In genomic region chr4:59372546-59373157, GRCm38 (mm10) we compare ENCODE assay signal across 11 mouse cellular contexts.
DNase-seq lines count a peak whose midpoint lies in the region; ATAC-seq and TF ChIP-seq lines count a peak whose summit lies in the region.
"Had no signal": no experiment of that assay in that cellular context is flagged by ENCODE, and none has a peak within 500 bp of the region (broad histone marks: within the 10 kb centered on the region; RNA-seq: fewer than 3 reads in every experiment).

No protein-coding gene starts in this region.

- no peak overlapping the region for H3K4me2 ChIP-seq in heart, embryonic 13.5 days
- H3K4me2 ChIP-seq in lung, embryonic 14.5 days: no peak overlapping the region
- H3K4me2 ChIP-seq: heart, embryonic 11.5 days; liver, embryonic 12.5 days had no signal

- H3K27ac ChIP-seq in heart, embryonic 13.5 days (replicated peaks): peak overlapping the region; percentile 22
- no peak overlapping the region for H3K27ac ChIP-seq in heart, adult 2 months
- H3K27ac ChIP-seq in lung, embryonic 14.5 days (ENCODE audit: low read depth): no peak overlapping the region
- H3K27ac ChIP-seq: liver, embryonic 12.5 days had no signal

- no peak for DNase-seq in heart, adult 2 months
- peak; percentile 63 for DNase-seq in lung, embryonic 14.5 days
- no peak for DNase-seq in lung, adult 18-20 months
- DNase-seq in ZHBTc4 (ENCODE audit: low read depth, low spot score): peak; percentile 33
- DNase-seq in lung, postnatal 14 days: peak; percentile 24
- DNase-seq in thymus, postnatal 36 days: no peak

- intact Hi-C loops in heart, adult 2 months (cut with DNase I): no loop called here

- no peak overlapping the region for H3K4me3 ChIP-seq in heart, embryonic 13.5 days
- H3K4me3 ChIP-seq in heart, adult 2 months: no peak overlapping the region
- H3K4me3 ChIP-seq in lung, embryonic 14.5 days (ENCODE audit: low read depth, low read length): no peak overlapping the region
- H3K4me3 ChIP-seq: liver, embryonic 12.5 days; myocyte had no signal

- no peak for TF ChIP-seq POLR2A in heart, adult 2 months (IDR thresholded peaks at IDR 0.05; ENCODE audit: insufficient read depth, low read depth, low read length)

- H3K36me3 ChIP-seq in heart, embryonic 13.5 days: peaks cover 6% of the 10 kb centered on the region; the same call in 1 of the 2 replicates
- no peaks in the 10 kb centered on the region for H3K36me3 ChIP-seq in heart, adult 2 months (ENCODE audit: control insufficient read depth, insufficient read depth, low read length)
- H3K36me3 ChIP-seq in lung, embryonic 14.5 days (ENCODE audit: insufficient read depth): no peaks in the 10 kb centered on the region

- no peaks in the 10 kb centered on the region for H3K79me2 ChIP-seq in heart, adult 2 months (replicated peaks; ENCODE audit: control insufficient read depth, insufficient read depth, low read length)

- H3K9me3 ChIP-seq in heart, embryonic 13.5 days: no peaks in the 10 kb centered on the region
- no peaks in the 10 kb centered on the region for H3K9me3 ChIP-seq in lung, embryonic 14.5 days (ENCODE audit: low read depth, low read length)
- H3K9me3 ChIP-seq: liver, embryonic 12.5 days had no signal

- 44% methylated on average over 5 of the region's 5 CpGs for WGBS in heart, embryonic 13.5 days
- WGBS in heart, adult 2 months: 51% methylated on average over 5 of the region's 5 CpGs
- WGBS in lung, embryonic 14.5 days: 55% methylated on average over 5 of the region's 5 CpGs

- H3K27me3 ChIP-seq in heart, embryonic 13.5 days (replicated peaks): no peaks in the 10 kb centered on the region
- no peaks in the 10 kb centered on the region for H3K27me3 ChIP-seq in heart, adult 2 months (ENCODE audit: control insufficient read depth, insufficient read depth, low read length)
- no peaks in the 10 kb centered on the region for H3K27me3 ChIP-seq in lung, embryonic 14.5 days (ENCODE audit: insufficient read depth, low read length)
- H3K27me3 ChIP-seq: liver, embryonic 12.5 days had no signal

- H3K4me1 ChIP-seq in heart, embryonic 13.5 days: peaks cover 20% of the 10 kb centered on the region
- H3K4me1 ChIP-seq in heart, adult 2 months (ENCODE audit: control insufficient read depth, insufficient read depth, low read length): no peaks in the 10 kb centered on the region
- no peaks in the 10 kb centered on the region for H3K4me1 ChIP-seq in lung, embryonic 14.5 days (ENCODE audit: insufficient read depth)
- H3K4me1 ChIP-seq: liver, embryonic 12.5 days had no signal

- ATAC-seq in heart, embryonic 13.5 days (ENCODE audit: extremely low read depth, insufficient number of reproducible peaks, low FRiP score, low TSS enrichment): no peak; the same call in 1 of the 2 replicates
- no peak for ATAC-seq in lung, embryonic 14.5 days (ENCODE audit: insufficient read depth)
- ATAC-seq: forebrain, embryonic 16.5 days; liver, embryonic 12.5 days had no signal

- H3K9ac ChIP-seq in heart, embryonic 13.5 days: no peak overlapping the region
- H3K9ac ChIP-seq in heart, adult 2 months (ENCODE audit: low read depth, low read length): no peak overlapping the region
- no peak overlapping the region for H3K9ac ChIP-seq in lung, embryonic 14.5 days
- H3K9ac ChIP-seq: liver, embryonic 12.5 days had no signal

- no peak for TF ChIP-seq EP300 in heart, adult 2 months (IDR thresholded peaks at IDR 0.05; ENCODE audit: insufficient read depth, low read depth, low read length)

- TF ChIP-seq CTCF in heart, adult 2 months (IDR thresholded peaks at IDR 0.05): no peak
- no peak for TF ChIP-seq CTCF in lung, embryonic 14.5 days (IDR thresholded peaks at IDR 0.05; ENCODE audit: low read depth)

Comparison
In these comparisons a context has a peak if more than half of its experiments do, and no peak if none do; other contexts are left out.
1. DNase-seq: peak in lung, embryonic 14.5 days (single experiment), ZHBTc4 (single experiment) and lung, postnatal 14 days (single experiment); none in heart, adult 2 months (0 of 2), lung, adult 18-20 months (0 of 2) and thymus, postnatal 36 days (0 of 2).